Mouse (Mus musculus): Measurements from ENCODE around the gene Ube2s. TPM values are rescaled to one million over a fixed set of nuclear protein-coding genes. Genes with fewer than 3 reads are reported as not detected.

Gene Ube2s
- polyA plus RNA-seq, 1 experiment, result 131 TPM

DNA sequence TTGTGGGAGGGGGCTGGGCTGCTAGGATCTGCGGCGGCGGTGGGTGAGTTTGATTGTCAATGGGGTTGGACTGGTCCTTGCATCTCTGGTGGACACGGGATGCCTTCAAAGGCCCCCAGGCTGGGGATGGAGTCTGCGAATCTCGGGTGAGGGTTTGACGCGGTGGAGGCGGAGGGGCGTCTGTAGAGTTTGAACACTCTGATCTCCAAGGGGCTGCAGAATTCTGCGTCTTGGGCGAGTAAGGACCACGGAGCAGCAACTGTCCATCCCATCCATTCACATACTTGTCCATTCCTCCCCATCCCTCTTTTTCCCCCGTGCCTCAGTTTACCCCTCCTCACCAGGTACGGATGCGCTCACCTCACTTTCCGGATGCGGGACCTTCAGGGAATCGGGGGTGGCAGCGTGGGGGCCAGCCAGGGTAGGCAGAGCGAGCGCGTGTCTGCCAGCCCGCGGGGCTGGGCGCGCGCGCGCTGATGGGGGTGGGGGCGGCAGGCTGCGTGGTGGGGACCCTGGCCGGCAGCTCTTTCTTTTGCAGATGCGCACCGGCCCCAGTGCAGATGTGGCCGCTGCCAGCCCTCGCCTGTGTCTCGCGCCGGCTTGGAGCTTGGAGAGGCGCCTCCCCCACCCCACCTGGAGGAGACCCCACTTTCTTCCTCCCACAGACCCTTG is 32.0 kb upstream of the Ube2s start, which contains the start of gene Shisa7:
Shisa7 (minus strand) TSS at position 452 of the 672 bp plus-strand sequence.
- no peak within 1 kb of the TSS for H3K4me3 ChIP-seq (ENCODE audit: insufficient read depth, low read length)
- no peaks in the 10 kb centered on the region; the same call in 1 of the 2 replicates for H3K4me1 ChIP-seq (ENCODE audit: control insufficient read depth, insufficient read depth, low read length)
- TF ChIP-seq CTCF (IDR thresholded peaks at IDR 0.05; ENCODE audit: low read depth, low read length), result no peak
- no peak within 1 kb of the TSS for H3K27ac ChIP-seq (ENCODE audit: insufficient read depth, low read depth, low read length)

DNA sequence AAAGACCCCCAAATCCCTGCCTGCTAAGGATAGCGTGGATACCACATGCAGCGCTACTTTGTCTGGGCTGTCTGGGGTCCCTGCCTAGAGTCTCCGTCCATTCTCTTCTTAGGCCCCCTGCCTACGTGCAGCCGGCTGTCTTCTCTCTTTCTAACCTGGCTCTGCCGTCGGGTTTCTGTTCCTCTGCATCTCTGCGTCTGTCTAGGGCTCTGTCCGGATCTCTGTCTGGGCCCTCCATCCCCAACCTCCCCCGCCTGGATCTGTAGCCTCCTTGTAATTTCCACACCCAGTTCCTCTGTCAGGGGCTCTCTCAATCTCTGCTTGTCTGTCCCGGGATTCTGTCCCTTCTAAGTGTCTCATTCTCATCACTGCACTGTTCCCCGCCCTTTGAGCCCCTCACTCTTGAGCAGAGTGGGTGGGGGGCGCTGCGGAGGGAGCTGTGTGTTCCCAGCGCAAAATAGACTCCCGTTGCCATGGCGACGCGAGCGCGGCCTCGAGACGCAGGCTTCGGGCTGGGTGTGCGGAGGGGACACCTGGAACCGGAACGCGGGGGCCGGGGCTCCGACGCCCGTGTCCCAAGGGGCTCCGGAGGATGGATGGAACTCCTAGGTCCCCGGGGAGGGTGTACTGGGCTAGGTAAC is 31.3 kb upstream of the Ube2s start:
- no peaks in the 10 kb centered on the region; the same call in 1 of the 2 replicates for H3K4me1 ChIP-seq (ENCODE audit: control insufficient read depth, insufficient read depth, low read length)
- no peak for TF ChIP-seq CTCF (IDR thresholded peaks at IDR 0.05; ENCODE audit: low read depth, low read length)
- TF ChIP-seq POLR2A (IDR thresholded peaks at IDR 0.05; ENCODE audit: borderline replicate concordance, low read depth, low read length), result no peak
- no peak overlapping the region for H3K4me3 ChIP-seq (ENCODE audit: insufficient read depth, low read length)
- H3K27ac ChIP-seq (ENCODE audit: insufficient read depth, low read depth, low read length), result no peak overlapping the region

DNA sequence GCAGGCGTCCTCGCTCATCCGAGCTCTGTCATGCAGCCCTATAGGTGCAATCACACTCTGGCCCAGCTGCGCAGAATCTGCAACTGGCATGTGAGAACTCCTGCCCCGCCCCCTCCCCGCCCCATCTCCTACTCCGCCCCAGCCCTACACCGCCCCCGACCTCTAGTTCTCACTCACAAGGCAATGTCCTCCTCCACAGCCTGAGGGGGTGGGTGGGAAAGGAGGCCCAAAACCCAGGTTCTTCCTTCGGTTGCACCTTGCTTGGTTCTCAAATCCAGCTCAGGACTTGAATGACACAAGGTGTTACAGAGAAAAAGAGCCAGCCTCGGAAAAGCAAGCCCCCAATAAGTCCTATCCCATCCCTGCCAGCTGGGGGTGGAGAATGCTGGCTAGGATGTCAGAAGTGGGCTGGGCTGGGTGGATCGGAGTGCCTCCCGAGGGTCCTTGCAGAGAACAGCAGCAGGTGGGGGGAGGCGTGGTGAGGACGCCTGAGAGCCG is 30.3 kb upstream of the Ube2s start:
- Histone ChIP-seq H3K27ac (ENCODE audit: insufficient read depth, low read depth, low read length) (no peak overlapping the region), H3K4me3 (ENCODE audit: insufficient read depth, low read length) (no peak overlapping the region), H3K4me1 (ENCODE audit: control insufficient read depth, insufficient read depth, low read length) (no peaks in the 10 kb centered on the region; the same call in 1 of the 2 replicates)
- TF ChIP-seq POLR2A (IDR thresholded peaks at IDR 0.05; ENCODE audit: borderline replicate concordance, low read depth, low read length) (no peak), CTCF (IDR thresholded peaks at IDR 0.05; ENCODE audit: low read depth, low read length) (no peak)

DNA sequence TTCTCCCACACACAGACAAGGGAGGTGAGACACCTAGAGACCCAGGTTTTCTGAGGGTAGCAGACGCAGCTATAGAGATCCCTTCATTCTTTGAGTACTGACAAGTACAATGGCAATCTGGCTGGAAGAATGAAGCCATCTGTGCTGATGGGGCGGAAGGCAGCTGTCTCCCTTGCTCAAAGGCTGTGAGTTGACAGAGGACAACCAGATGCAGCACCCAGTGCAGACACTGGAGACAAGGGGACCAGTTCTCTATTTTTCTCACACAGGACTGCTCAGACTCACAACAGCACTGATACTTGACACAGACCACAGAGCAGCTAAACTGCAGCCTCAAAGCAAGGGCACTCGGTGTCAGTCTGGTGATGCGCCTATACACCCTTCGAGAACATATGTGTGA is 29.7 kb upstream of the Ube2s start:
- Histone ChIP-seq H3K4me1 (ENCODE audit: control insufficient read depth, insufficient read depth, low read length) (no peaks in the 10 kb centered on the region; the same call in 1 of the 2 replicates), H3K27ac (ENCODE audit: insufficient read depth, low read depth, low read length) (no peak overlapping the region), H3K4me3 (ENCODE audit: insufficient read depth, low read length) (no peak overlapping the region)
- TF ChIP-seq POLR2A (IDR thresholded peaks at IDR 0.05; ENCODE audit: borderline replicate concordance, low read depth, low read length) (no peak), CTCF (IDR thresholded peaks at IDR 0.05; ENCODE audit: low read depth, low read length) (no peak)

DNA sequence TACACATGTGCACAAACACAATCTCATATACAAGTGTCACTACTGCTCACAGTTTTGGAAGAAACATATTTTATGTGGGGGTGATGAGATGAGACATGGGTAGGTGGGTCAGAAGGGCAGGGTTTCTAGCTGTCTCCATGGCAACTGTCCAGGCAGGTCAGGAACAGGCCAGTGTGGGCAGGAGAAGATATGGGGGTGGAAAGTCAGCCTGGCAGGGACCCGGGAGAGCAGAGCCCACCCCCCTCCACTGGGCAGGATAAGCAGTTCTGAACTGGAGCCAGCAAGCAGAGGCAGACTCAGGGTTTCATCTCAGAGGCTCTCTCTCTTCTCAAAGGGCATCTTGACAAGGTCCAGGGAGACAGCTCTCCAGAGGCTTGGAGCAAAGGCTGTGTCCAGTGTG is 25.2 kb upstream of the Ube2s start:
- H3K4me1 ChIP-seq (ENCODE audit: control insufficient read depth, insufficient read depth, low read length), result no peaks in the 10 kb centered on the region; the same call in 1 of the 2 replicates
- TF ChIP-seq POLR2A (IDR thresholded peaks at IDR 0.05; ENCODE audit: borderline replicate concordance, low read depth, low read length) (no peak), CTCF (IDR thresholded peaks at IDR 0.05; ENCODE audit: low read depth, low read length) (no peak)
- H3K27ac ChIP-seq (ENCODE audit: insufficient read depth, low read depth, low read length), result no peak overlapping the region
- no peak overlapping the region for H3K4me3 ChIP-seq (ENCODE audit: insufficient read depth, low read length)

DNA sequence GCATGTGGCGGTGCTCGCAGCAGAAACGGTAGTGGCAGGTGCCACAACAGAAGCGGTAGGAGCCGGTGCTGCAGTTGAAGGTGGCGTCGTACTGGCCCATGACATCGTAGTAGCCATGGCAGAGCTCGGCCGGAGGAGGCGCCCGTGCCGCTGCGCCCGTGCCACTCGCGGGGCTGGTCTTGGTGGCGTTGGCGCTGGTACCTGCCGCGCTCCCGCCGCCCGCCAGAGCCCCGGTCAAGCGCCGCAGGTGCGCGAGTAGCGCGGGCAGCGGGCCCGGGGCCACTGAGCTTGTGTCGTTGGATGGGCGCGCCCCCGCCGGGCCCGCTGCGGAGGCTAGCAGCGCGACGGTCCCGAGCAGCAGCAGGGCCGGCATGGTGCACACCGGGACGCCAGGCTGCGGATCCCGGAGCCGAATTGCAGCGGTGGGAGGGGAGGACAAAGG is 24.0 kb upstream of the Ube2s start:
- Histone ChIP-seq H3K4me1 (ENCODE audit: control insufficient read depth, insufficient read depth, low read length) (no peaks in the 10 kb centered on the region), H3K4me3 (ENCODE audit: insufficient read depth, low read length) (peak overlapping the region; percentile 47), H3K27ac (ENCODE audit: insufficient read depth, low read depth, low read length) (no peak overlapping the region)
- TF ChIP-seq POLR2A (IDR thresholded peaks at IDR 0.05; ENCODE audit: borderline replicate concordance, low read depth, low read length), result no peak
- TF ChIP-seq CTCF (IDR thresholded peaks at IDR 0.05; ENCODE audit: low read depth, low read length), result no peak

DNA sequence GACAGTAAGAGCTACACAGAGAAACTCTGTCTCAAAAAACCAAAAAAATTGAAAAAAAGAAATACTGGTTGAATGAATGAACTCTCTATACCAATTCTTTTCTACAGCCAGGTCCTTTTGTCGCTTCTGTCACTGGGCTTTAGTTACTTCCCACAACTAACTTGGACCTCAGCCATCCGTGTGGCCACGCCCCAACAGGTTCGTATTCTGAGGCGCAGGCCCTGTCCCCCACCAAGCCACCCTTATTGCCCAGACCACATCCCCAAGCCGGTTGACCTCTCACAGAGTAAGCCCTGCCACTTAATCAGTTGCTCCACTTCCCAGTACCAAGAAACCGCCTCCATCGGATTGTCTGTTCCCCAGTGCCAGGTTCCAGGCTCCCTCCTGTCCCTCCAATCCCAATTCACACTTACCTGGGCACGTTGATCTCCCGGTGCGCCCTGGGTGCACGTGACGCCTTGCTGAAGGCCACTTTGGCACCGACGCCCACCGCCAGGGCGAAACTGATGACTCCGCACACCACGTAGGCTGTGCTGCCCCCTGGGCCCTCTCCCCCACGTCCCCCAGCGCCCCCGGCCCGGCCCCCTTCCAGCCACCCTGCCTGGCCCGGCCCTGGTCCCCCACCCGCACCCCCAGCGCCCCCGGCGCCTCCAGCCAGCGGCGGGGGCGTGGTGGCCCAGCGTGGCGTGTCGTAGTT is 23.4 kb upstream of the Ube2s start:
- no peak for TF ChIP-seq CTCF (IDR thresholded peaks at IDR 0.05; ENCODE audit: low read depth, low read length)
- no peak for TF ChIP-seq POLR2A (IDR thresholded peaks at IDR 0.05; ENCODE audit: borderline replicate concordance, low read depth, low read length)
- Histone ChIP-seq H3K4me3 (ENCODE audit: insufficient read depth, low read length) (peak overlapping the region; percentile 47), H3K4me1 (ENCODE audit: control insufficient read depth, insufficient read depth, low read length) (no peaks in the 10 kb centered on the region), H3K27ac (ENCODE audit: insufficient read depth, low read depth, low read length) (no peak overlapping the region)

DNA sequence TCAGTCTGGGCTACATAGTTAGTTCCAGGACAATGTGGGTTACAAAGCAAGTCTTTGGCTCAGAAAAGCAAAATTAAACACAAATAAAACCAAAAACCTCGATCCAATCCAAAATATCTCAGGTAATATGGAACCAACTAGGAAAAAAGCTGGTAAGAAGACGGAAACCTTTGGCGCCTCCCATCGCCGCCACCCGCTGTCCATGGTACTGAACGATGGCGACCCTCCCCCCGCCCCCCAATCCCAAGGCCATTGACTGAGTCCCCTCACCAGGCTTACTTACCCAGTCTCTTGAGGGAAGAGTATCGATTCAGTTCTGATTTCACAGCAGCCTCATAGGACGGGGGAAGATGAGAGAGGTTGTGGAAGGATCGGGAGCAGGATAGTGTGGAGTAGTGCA is 18.1 kb upstream of the Ube2s start:
- TF ChIP-seq CTCF (IDR thresholded peaks at IDR 0.05; ENCODE audit: low read depth, low read length) (no peak), POLR2A (IDR thresholded peaks at IDR 0.05; ENCODE audit: borderline replicate concordance, low read depth, low read length) (no peak)

DNA sequence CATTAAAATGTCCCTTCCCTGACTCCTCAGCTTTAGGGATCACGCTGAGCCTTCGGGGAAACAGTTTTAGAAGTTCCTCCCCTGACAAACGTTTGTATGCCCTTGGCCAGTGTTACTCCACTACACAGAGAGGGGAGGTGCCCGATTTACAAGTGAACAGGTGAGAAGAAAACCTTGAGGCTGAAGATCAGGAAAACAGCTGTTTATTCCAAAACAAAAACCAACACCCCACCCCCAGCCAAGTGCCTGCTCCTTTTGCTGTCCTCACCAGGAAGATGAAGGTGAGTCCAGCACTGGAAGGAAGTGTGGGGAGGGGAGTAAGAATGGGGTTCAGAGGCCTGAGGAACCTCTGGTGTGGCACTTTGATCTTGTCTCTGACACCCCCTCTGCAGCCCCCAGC is 13.0 kb upstream of the Ube2s start:
- Histone ChIP-seq H3K27ac (ENCODE audit: insufficient read depth, low read depth, low read length) (no peak overlapping the region), H3K4me1 (ENCODE audit: control insufficient read depth, insufficient read depth, low read length) (no peaks in the 10 kb centered on the region), H3K4me3 (ENCODE audit: insufficient read depth, low read length) (no peak overlapping the region)
- TF ChIP-seq POLR2A (IDR thresholded peaks at IDR 0.05; ENCODE audit: borderline replicate concordance, low read depth, low read length) (no peak), CTCF (IDR thresholded peaks at IDR 0.05; ENCODE audit: low read depth, low read length) (no peak)

More for the DNA sequence above, 18.1 kb upstream of the Ube2s start:
- no peak overlapping the region for H3K4me3 ChIP-seq (ENCODE audit: insufficient read depth, low read length)
- no peak overlapping the region for H3K27ac ChIP-seq (ENCODE audit: insufficient read depth, low read depth, low read length)
- H3K4me1 ChIP-seq (ENCODE audit: control insufficient read depth, insufficient read depth, low read length), result no peaks in the 10 kb centered on the region
